Mouse (Mus musculus) ZHBTc4 (cell line): Measurements from ENCODE around the gene Crip3.

Source experiments
- DNase-seq: peaks from one replicate; pipeline ENCODE4 v3.0.0-alpha.2; 2011; ENCODE audit warnings: low read depth, low spot score

The Crip3 gene

DNA sequence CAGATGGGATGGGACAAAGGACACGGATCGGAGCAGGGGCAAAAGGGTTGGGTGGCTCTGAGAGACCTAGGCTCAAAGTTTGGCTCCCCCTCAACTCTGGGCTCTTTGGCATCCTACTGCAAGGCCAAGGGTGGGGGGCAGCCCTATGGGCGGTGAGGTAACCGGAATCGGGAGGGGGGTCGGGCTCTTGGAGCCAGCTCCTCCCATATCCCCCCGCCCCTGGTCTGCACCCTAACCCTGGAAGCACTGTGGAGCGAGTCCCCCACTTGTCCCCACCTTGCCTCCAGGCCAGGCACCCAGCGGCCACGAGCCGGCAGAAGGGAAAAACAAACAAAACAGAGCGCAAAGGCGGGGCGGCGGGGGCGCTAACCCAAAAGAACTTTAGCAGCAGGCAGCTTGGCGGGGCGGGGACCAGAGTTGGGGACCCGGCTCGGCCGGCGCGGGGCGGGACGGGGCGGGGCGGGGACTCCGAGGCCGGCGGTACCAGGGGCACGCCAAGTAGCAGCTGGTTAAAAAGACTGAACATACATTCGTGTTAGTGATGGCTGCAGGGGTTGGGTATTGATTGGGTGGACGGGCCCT lies 26.5 kb downstream of the Crip3 start:
- DNase-seq = peak; percentile 53

- DNase-seq = peak; percentile 88
These were observed 29.1 kb downstream of the Crip3 start for GRCm38 (mm10) chr17:46457791-46458190.

- DNase-seq = peak; percentile 67
These were observed 29.7 kb downstream of the Crip3 start for GRCm38 (mm10) chr17:46458439-46458838.

- no peak for DNase-seq
These were observed 31.9 kb downstream of the Crip3 start for GRCm38 (mm10) chr17:46460673-46461072.

DNA sequence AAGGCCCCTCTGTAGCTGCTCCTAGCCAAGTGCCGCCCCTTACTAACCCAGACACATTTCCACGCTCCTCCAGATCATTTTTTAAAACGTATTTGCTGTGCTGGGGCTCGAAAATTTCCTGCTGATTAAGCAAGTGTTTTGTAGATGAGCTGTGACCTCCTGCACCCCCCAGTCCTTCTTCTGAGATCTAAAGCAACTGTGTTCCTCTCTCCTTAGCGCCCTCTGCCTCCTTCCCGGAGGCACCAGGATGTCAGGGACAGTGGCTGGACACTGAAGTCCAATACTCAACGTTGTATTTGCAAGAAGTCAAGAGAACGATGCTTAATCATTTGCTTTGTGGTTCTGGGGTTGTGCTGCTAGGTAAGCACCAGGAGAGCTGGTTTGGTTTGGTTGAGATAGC lies 32.6 kb downstream of the Crip3 start:
- DNase-seq = no peak

DNA sequence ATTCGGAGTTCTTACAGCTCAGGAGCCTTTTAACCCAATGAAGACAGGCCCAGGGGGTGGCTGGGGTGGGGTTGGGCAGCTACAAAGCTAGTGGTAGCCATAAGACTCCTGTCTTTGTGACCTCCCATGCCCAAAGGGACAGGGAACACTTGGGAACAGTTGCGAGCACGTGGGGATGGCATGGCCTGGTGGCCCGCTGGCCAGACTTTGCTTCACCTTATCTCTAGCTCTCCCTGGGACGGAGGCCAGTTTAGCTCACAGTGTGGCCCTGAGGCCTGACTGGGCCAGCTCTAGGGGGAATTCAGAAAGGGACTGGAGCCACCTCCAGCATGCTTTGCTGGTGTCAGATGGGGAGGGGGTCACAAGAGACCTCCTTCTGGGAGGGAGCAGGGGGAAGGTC lies 33.5 kb downstream of the Crip3 start:
- DNase-seq = no peak

- no peak for DNase-seq
These were observed 39.1 kb downstream of the Crip3 start for GRCm38 (mm10) chr17:46467830-46468229.

DNA sequence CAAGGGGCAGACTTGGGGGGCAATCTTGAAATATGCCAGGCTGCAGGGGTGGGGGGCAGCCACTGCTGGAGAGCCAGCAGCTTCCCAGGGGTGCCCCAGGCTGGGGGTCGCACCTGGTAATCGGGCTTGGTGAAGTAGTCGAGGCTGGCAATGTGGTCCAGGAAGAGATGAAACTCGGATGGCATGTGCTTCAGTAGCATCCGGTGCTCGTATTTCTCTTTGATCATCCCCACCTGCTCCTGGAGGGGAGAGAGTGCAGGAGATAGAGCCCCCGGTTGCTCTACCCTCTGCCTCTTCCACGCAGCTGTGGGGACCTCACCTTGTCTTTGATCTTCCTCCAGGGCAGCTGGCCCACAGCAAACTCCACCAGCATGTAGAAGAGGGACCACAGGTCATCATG lies 47.9 kb downstream of the Crip3 start:
- DNase-seq = no peak

GRCm38 (mm10) chr17:46477286-46477685 lies 48.6 kb downstream of the Crip3 start:
- DNase-seq = no peak
